Mouse (Mus musculus) limb, embryonic 14.5 days (tissue): ENCODE data around the gene Tpst1. TPM values are rescaled to one million over a fixed set of nuclear protein-coding genes. Genes with fewer than 3 reads are reported as not detected.

Experiments used
- ATAC-seq: fragments of 200-750 bp; cut with Nextera tagmentation; 2 replicates; pipeline ENCODE4 v1.8.0; 2017; ENCODE audit warnings: low read depth, moderate number of reproducible peaks, moderate TSS enrichment; ENCODE audit not compliant: low FRiP score
- DNase-seq: peaks from one replicate; pipeline ENCODE4 v3.0.0-alpha.2; 2015; ENCODE audit warnings: low spot score
- H3K27ac ChIP-seq: fragments of 300-500 bp; sonication (generic); replicated peaks from 2 replicates; pipeline ENCODE4 v1.5.1; 2014; ENCODE audit warnings: low read depth, mild to moderate bottlenecking, low read length, moderate library complexity, mixed read lengths
- H3K27me3 ChIP-seq: fragments of 300-500 bp; sonication (generic); 2 replicates; pipeline ENCODE4 v1.6.1; 2014; ENCODE audit warnings: low read length, mixed read lengths; ENCODE audit not compliant: control insufficient read depth, insufficient read depth
- H3K36me3 ChIP-seq: fragments of 300-500 bp; sonication (generic); 2 replicates; pipeline ENCODE4 v1.6.1; 2014; ENCODE audit warnings: mild to moderate bottlenecking, low read length, moderate library complexity, mixed read lengths; ENCODE audit not compliant: control insufficient read depth, insufficient read depth
- H3K4me1 ChIP-seq: fragments of 300-500 bp; sonication (generic); 2 replicates; pipeline ENCODE4 v1.6.1; 2014; ENCODE audit warnings: antibody characterized with exemption, low read length, mixed read lengths; ENCODE audit not compliant: control insufficient read depth, insufficient read depth
- H3K4me2 ChIP-seq: fragments of 300-500 bp; sonication (generic); replicated peaks from 2 replicates; pipeline ENCODE4 v1.6.1; 2014; ENCODE audit warnings: low read depth, mild to moderate bottlenecking, low read length, moderate library complexity; ENCODE audit not compliant: severe bottlenecking
- H3K4me3 ChIP-seq: fragments of 300-500 bp; sonication (generic); replicated peaks from 2 replicates; pipeline ENCODE4 v1.5.1; 2014; ENCODE audit warnings: low read length
- H3K9ac ChIP-seq: fragments of 300-500 bp; sonication (generic); 2 replicates; pipeline ENCODE4 v1.6.1; 2014; ENCODE audit warnings: mild to moderate bottlenecking, low read depth, low read length, moderate library complexity; ENCODE audit not compliant: severe bottlenecking
- H3K9me3 ChIP-seq: fragments of 300-500 bp; sonication (generic); 2 replicates; pipeline ENCODE4 v1.6.1; 2016; ENCODE audit warnings: low read length; ENCODE audit not compliant: control insufficient read depth
- POLR2A ChIP-seq: fragments of 200-500 bp; IDR thresholded peaks from 2 replicates; pipeline ENCODE4 v1.8.0; 2012; ENCODE audit warnings: inconsistent platforms, mild to moderate bottlenecking, moderate library complexity, borderline replicate concordance; ENCODE audit not compliant: insufficient read depth, insufficient read length; ENCODE audit errors: extremely low read depth
- WGBS: fragments of 180-500 bp; shearing (Covaris S2); extraction: QIAGEN DNeasy Blood & Tissue Kit; methylation state at CpG from one replicate; pipeline ENCODE4 v1.1.7; 2014; 5-methylcytosine and 5-hydroxymethylcytosine counted together
- polyA plus RNA-seq, 2 experiments: library from polyadenylated mRNA; depleted of rRNA in 1 of 2; stranded (reverse) in 1 of 2; unstranded in 1 of 2; fragments of >200 nt; fragmentation: Nextera tagmentation in 1 of 2; extraction: Ambion mirVana in 1 of 2; gene quantifications; 2 replicates each; pipeline versions ENCODE4 v1.2.1 to v1.2.3; 2012 to 2014

Gene Tpst1
- polyA plus RNA-seq, 2 experiments = 68.2 to 114 TPM

DNA sequence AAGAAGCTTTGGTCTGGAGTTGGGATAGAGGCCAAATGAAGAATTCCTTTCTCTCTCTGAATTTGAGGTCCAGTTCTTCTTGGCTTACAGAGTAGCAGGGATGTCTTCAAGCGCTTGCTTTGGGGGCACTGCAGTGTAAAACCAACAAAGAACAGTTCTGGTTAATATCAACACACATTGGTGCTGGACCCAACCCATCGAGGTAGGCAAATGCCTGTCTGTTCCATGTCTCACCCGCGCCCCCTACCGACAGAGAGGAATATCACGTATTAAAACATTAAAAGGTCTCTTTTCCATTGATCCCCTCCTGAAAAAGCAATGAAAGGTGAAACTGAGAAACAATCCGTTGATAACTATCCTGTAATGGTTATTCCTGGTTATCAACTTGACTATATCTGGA is 90.5 kb downstream of the Tpst1 start:
- no peaks in the 10 kb centered on the region for H3K4me1 ChIP-seq
- WGBS = 2% methylated on average over 7 of the region's 7 CpGs
- ATAC-seq (no peak), DNase-seq (peak; percentile 67)
- no peak for TF ChIP-seq POLR2A
- H3K9ac ChIP-seq = no peak overlapping the region
- H3K9me3 ChIP-seq = no peaks in the 10 kb centered on the region
- H3K27me3 ChIP-seq = no peaks in the 10 kb centered on the region
- H3K4me3 ChIP-seq = no peak overlapping the region
- no peak overlapping the region for H3K27ac ChIP-seq
- H3K36me3 ChIP-seq = no peaks in the 10 kb centered on the region
- no peak overlapping the region for H3K4me2 ChIP-seq

DNA sequence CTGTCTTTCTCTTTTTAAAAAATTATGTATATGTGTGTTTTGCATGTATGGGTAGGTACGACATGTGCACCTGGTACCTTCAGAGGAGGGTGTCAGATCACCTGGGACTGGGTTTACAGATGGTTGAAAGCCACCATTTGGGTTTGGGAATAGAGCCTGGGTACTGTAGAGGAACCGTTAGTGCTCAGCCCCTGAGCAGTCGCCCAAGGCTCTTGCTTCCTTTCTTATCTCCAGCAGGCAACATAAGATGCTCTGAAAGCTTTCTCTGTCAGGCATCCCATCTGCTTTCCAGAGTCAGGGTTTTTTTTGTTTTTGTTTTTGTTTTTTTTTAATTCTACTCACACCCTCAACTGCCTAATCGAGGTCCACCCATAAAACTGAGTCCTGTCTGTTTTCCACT is 92.1 kb downstream of the Tpst1 start:
- Histone ChIP-seq H3K4me1 (no peaks in the 10 kb centered on the region), H3K27me3 (no peaks in the 10 kb centered on the region), H3K36me3 (no peaks in the 10 kb centered on the region), H3K27ac (no peak overlapping the region), H3K9me3 (no peaks in the 10 kb centered on the region), H3K4me3 (no peak overlapping the region), H3K9ac (no peak overlapping the region), H3K4me2 (no peak overlapping the region)
- DNase-seq (no peak), ATAC-seq (no peak)
- 67% methylated on average over 4 of the region's 4 CpGs for WGBS
- TF ChIP-seq POLR2A = no peak

DNA sequence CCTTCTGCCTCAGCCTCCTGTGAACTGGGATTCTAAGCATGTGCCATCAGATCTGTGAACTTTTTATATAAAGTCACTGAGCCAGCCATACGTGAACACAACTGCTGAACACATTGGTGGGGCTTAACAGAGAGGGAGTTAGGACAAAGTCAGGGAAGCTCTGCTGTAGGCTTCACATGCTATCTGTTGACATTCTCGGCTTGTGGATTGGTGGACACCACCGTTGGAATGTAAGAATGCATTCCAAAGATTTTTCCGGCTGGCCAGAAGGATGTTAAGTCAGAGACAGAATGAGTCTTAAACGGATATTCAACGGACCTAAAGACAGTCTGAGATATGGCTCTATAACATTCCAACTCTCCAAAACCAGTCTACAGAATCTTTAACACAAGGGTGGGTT is 96.0 kb downstream of the Tpst1 start:
- Histone ChIP-seq H3K4me2 (no peak overlapping the region), H3K9me3 (no peaks in the 10 kb centered on the region), H3K9ac (no peak overlapping the region), H3K4me1 (peaks cover 7% of the 10 kb centered on the region), H3K36me3 (no peaks in the 10 kb centered on the region), H3K27ac (no peak overlapping the region), H3K4me3 (no peak overlapping the region), H3K27me3 (no peaks in the 10 kb centered on the region)
- DNase-seq = no peak
- no peak for TF ChIP-seq POLR2A
- WGBS = 59% methylated on average over 6 of the region's 6 CpGs
- no peak for ATAC-seq

DNA sequence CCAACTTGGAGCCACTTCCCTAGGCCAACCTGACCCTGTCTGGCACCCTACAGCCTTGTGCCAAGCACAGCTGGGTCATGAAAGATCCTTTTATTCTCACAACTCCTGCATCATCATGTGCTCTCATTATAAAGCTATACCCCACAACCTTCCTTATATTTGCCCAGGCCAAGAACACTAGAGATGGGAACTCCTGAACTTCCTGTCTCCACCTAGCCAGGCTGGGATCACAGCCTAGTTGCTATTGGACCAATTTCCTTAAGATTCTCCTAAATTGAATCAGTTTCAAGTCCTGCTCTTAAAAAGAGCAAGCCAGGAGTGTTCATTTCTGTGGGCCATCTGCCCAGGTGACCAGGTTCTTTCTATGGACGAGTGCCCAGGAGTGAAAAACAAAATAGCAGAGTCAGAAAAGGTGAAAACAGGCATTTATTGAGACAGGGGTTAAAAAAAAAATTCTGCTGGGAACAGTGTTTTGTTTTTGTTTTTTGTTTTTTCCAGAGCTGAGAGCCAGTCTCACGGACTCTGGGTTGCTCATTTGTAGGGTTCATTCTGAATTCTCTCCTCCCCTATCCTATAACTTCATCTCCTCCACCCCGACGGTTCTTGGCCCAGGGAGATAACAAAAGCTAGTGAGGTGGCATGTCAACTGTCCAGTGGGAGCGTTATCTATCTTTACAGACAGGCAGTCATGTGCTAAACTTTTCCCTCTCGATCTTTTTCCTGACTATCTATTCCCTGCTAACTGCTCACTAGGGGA is 97.7 kb downstream of the Tpst1 start:
- Histone ChIP-seq H3K9me3 (no peaks in the 10 kb centered on the region), H3K4me3 (peak overlapping the region; percentile 92), H3K4me2 (peak overlapping the region; percentile 76), H3K4me1 (peaks cover 7% of the 10 kb centered on the region), H3K27me3 (no peaks in the 10 kb centered on the region), H3K36me3 (no peaks in the 10 kb centered on the region), H3K27ac (peak overlapping the region; percentile 72), H3K9ac (peak overlapping the region; percentile 93)
- WGBS = 17% methylated on average over 6 of the region's 6 CpGs
- DNase-seq (no peak), ATAC-seq (no peak)
- TF ChIP-seq POLR2A = no peak

DNA sequence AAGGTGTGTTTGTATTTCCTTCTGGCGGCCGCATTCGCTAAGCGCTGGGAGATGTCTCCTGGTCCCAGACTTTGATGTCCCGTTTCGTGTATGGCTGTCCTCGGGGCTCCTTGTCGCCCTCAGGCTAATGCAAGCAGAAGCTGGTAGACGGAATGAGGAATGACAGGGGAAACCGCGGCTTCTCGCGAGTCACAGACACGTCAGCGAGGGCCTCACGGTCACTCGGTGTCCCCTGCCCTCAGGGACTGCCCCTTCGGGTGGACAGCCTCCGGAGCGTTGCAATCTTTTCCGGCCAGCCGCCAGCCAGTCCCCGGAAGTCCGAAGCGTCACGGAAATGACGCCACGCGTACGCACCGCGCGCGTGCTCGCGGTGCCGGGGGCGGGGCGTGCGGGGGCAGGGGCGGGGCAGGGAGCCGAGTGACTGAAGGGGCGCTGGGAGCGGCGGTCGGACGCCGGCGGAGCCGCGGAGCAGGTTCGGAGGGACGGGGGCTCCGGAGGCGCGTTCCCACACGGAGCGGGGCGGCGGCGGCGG is 98.4 kb downstream of the Tpst1 start, which contains the start of gene Rabgef1:
TSS of gene Rabgef1 (plus strand) at position 376 of the 532 bp plus-strand sequence.
- no peaks in the 10 kb centered on the region for H3K27me3 ChIP-seq
- ATAC-seq = peak; percentile 96
- TF ChIP-seq POLR2A = peak; percentile 97
- H3K4me2 ChIP-seq = peak within 1 kb of the TSS; percentile 76
- H3K27ac ChIP-seq = peak within 1 kb of the TSS; percentile 72
- under 1% methylated on average over 30 of the region's 62 CpGs for WGBS
- peak within 1 kb of the TSS; percentile 92 for H3K4me3 ChIP-seq
- H3K4me1 ChIP-seq = peaks cover 7% of the 10 kb centered on the region
- H3K36me3 ChIP-seq = no peaks in the 10 kb centered on the region
- DNase-seq = peak; percentile 81
- H3K9ac ChIP-seq = peak within 1 kb of the TSS; percentile 93
- H3K9me3 ChIP-seq = no peaks in the 10 kb centered on the region
